Mouse (Mus musculus): ENCODE measurements at regions not wholly inside any gene's neighbourhood (a gene's known extent, or its start where the extent isn't known, plus 50 kb on each side); places are given as distances from the start of the nearest gene placed in this dataset.

DNA sequence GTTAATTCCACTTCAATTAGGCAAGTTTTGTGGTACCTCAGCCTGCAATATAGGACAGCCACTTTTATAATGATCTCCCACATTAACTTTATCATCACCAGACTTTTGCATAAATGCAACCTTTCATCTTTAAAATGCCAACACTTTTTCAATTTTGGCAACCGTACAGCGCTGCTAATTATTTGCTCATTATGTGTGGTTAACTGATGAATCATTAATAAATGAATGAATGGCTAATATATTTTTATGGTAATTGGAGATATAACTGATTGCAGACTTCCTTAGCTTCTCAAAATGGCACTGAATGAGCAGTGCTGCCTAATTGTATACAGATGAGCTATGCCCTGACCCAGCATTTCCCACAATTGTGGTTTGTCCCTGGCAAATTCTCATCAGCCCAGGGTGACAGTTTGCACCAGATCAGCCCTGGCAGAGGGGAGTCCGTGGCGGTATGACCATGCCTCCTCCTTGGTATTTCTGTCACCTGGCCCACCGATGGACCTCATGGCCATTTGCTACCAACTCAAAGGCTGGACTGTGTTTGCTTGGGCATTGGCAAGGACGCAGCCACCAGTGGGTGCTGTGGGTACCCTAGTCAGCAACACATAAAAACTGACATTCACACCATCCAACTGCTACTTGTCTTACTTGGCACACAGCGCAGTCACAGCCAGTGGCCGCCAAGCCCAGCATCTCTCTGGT, 173.7 kb upstream of the Lmo4 start:
- DNase-seq (ENCODE audit: low spot score) = no peak
- intact Hi-C loops (cut with DNase I) = no loop called here

DNA sequence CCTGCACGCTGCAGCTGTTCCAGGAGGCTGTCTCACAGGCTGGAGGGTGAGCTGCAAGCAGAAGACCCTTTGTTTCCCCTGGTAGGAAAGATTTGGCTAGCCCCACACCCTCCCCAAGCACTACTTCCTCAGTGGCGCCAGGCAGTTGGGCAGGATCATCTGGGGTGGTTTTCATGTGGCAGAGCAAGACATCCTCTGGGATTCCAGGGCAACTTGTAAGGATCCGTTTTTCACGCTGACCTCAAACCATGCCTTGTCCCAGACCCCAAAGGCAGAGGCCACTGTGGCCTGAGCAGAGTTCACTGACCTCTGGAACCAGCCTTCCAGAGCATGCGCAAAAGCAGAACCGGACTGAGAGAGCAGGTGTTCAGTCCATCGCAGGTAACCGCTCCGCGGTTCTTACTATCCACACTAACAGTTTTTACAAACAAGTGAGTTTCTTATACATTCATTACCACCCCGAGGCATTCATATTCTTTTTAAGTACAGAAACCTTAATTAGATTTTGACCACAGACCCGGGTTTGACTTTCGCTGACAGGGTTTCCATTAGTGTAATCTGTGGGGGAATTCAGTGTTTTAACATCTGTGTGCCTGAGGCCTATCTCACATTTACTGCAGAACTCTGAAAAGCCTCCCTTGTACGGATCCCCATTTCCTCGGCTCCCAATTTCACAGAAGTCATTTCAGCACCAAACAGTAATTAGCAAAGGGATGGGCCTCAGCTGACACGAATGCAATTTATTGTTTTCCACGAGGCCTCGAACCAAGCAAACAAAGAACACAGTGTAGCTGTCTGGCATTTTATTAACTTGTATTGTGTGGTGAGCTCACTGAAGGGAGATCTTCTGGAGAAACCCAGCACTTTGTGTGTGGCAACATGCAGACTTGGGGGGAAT, 172.9 kb upstream of the Lmo4 start:
- DNase-seq (ENCODE audit: low spot score) = no peak
- intact Hi-C loops (cut with DNase I) = no loop called here

DNA sequence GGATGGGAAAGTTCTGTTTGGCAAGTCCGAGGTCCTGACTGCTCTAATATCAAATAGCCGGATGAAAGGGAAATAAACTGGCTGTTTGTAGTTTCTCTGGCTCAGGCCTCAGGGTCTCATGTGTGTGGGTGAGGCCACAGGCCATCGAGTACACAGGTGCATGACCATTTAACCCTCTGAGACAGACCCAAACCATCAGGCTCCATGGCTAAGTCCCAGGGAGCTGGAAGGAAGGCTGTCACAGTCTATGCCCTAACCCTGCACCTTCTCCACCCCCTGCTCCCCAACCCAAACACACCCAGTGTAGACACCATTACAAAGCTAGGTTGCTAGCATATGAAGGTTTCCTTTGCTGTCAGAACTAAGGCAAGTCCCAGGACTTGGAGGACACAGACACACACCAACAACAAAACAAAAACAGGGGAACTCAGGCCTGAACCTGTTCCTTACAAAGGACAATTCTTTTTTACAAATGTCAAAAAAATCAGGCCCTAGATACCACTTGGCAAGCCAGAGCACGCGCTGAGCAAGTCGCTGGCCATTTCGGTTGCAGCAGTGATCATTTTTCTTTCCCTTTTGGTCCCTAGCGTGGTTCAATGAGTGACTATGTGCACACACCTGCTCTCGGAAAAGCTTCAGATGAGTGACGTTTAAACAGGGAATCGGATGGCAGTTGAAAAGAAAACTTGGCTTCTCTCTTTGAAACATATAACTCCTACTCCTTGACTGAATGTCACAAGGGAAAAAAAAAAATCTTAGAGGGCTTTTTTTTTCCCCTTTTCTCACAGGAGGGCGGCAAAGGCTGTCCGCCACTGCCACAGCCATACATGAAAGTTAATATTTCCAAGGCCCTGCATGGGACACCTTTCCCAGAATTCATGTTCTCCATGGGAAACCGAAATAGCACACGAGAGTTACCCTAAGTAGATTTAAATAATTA, 171.7 kb upstream of the Lmo4 start:
- intact Hi-C loops (cut with DNase I) = no loop called here
- DNase-seq (ENCODE audit: low spot score) = no peak

DNA sequence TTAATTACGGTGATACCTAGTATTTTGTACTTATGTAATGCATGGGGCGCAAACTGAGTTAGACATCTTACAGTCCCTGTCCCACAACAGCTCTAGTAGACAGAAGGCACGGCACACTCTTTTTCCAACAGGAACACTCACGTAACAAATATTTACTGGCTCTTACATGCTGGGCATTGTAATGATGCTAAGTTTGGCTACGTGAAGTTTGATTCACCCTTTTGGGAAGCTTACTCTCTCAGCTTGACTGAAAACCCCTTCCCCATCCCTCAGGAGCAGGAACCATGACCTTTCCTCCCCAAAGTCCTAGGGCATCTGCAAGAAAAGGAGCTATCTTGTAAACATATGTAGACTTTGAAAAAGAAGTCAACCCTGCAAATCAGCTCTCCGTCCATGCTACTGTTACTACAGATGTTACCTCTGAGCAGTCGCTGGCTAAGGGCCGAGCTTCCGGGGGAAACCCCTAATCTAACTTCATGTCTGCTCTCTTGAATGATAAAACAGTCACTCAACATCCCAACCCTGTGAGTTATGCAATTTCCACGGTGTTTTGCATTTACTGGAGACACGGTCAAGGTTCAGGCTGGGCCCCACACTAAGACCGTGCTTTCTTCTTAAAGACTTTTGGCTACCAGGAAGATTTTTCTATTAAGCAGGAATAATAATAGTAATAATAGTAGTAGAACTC, 170.8 kb upstream of the Lmo4 start:
- intact Hi-C loops (cut with DNase I) = no loop called here
- no peak for DNase-seq (ENCODE audit: low spot score)

DNA sequence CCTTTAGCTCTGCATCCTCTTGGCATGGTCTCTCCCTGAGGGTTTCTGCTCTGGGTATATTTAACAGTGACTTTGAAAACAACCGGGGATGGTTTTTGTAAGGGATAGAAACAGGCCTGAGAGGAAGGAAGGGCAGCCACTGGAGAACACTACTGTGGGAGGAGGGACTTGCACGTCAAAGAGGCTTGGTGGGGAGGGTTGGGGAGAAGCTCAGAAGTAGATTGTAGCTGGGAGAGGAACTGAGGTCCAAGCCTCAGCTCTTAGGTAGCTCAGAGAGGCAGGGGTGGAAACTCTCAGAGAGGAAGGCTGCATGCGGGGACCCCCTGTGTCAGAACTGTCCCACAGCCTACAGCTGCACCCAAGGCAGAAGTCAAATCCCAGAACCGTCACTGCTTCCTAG, 163.3 kb upstream of the Lmo4 start:
- no peak for DNase-seq (ENCODE audit: low spot score)
- intact Hi-C loops (cut with DNase I) = no loop called here

DNA sequence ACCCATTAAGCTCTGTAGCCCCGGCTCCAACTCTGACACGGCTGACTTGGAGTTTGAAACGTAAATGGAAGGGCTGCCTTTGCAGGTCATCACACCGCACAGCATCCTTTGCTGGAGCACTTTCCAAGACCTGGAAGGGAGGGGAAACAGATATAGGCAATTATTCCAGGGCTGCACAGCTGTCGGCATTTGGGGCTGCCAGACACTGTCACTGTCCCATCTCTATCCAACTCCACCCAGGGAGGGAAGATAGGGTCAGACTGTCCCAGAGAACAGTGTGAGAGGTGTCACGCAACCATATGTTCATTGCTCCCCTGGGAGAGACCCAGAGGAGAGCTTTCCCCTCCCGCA, 162.7 kb upstream of the Lmo4 start:
- intact Hi-C loops (cut with DNase I) = no loop called here

DNA sequence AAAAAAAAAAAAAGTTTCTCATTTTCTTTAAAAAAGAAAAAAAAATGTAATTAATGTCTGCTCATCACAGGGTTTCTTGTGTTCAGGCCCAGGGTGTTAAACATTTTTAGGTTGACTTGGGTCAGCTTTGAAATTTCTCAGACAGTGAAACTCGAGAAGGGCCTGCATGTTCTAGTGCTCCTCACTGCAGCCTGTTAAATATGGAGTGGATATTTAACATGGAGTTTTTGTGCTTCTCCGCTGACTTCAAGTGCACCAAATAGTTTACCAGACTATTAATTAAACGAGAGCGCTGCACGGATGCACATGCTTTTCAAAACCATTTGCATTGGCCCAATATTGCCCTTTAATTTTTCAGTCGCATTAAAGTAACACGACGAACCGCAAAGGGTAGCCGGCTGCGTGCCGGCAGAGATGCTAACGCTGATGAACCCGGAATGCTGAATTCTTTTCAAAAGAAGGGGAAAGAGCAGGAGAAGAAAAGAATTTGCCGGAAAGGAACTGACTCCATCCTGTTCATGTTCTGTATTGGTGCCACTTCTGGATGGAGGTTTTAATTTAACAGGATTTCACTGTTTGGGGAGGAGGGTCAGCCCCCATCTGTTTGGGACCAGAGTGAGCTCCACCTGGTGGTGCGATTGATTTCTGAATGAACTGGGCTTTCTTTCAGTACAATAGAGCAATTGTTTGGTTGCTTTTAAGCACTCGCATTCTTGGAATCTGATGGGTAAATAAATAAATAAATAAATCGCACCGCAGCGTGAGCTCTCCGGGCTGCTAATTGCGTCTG, 162.2 kb upstream of the Lmo4 start:
- intact Hi-C loops (cut with DNase I) = no loop called here

More for the DNA sequence above, 162.7 kb upstream of the Lmo4 start:
- DNase-seq (ENCODE audit: low spot score) = no peak

DNA sequence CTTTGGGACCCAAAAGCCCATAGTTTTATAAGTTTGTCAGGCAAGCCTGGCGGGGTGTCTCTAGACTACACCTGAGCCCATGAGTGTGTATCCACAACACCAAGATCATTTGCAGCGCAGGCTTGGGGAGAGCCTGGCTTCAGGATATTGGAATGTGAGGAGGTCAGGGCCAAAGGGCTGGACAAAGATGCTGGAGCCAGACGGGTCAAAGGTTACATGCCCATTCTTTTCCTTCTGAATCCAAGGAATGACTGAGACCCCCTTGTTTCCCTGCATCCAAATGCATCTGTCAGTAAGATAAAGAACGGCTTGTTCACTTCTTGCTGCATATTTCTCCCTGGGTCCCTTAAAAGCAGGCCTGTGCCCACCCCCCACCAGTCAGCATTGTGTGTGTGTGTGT, 160.9 kb upstream of the Lmo4 start:
- DNase-seq (ENCODE audit: low spot score) = no peak
- intact Hi-C loops (cut with DNase I) = no loop called here

More for the DNA sequence above, 162.2 kb upstream of the Lmo4 start:
- DNase-seq (ENCODE audit: low spot score) = no peak

DNA sequence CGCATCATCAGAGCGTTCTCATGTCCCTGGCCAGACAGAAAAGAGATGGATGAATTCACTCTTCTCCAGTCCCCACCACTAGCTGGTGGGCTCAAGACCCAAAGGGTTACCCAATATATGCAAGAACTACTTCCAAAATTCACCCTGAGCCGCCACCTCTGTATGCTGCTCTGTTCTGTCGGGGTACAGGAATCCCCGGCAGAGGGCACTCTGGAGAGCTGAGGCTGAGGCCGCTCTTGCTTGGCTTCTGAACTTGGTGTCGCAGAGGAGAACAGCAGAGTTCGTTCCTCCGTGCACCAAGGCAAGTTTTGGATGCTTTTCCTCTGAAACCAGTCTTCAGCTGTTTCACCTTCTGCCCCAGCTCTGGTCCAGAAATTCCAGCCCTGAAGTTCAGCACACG, 157.5 kb upstream of the Lmo4 start:
- intact Hi-C loops (cut with DNase I) = loop anchor here (1.0 kb wide), 1 partner anchor 19 kb away; no protein-coding TSS in a partner anchor
- DNase-seq (ENCODE audit: low spot score) = no peak

DNA sequence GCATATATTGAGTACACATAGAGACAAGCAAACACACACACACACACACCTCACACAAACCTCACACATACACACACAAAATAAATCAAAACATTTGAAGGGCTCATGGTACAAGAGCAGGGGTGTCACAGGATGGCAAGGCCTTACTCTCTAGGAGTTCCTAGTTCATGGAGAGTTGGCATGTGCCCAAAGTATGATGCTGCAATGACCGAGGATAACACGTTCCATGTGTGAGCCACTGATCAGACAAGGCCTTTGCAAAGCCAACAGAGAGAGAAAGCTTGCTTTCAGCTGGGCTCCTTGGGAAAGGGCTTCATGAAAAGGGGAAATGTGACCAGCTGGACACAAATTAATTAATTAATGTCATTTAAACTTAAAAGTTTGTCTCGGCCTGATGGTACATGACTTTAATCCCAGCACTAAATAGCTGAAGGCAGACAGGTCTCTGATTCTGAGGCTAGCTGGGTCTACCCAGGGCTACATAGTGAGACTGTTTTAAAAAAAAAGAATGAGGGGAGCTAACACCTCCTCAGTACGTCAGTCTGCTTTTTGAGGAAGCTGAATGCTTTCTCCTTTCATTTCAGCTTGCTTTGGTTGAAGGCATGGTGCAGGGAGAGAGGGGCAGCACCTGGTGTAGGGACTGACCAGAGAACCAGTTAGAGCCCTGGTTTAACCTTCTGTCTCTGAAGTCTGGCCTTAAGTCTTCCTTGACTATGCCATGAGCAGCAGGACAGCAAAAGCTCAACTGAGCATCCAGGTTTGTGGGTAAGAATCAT, 156.4 kb upstream of the Lmo4 start:
- no peak for DNase-seq (ENCODE audit: low spot score)
- intact Hi-C loops (cut with DNase I) = no loop called here

DNA sequence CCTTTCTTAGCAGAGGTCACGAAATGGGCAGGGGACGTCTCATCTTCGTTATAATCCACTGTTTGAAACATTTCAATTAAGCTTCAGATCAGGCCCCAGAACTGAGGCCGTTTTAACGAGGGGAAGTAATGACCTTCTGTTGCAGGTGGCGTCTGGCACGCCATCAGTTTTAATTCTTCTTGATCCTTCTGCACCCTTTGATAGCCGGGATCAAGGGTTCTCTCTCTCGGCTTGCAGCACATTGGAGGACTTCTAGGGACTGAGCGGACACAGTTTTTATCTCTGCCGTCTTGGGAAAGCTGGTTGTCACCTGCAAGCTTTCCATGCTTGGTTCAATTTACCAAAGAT, 151.9 kb upstream of the Lmo4 start:
- intact Hi-C loops (cut with DNase I) = no loop called here

DNA sequence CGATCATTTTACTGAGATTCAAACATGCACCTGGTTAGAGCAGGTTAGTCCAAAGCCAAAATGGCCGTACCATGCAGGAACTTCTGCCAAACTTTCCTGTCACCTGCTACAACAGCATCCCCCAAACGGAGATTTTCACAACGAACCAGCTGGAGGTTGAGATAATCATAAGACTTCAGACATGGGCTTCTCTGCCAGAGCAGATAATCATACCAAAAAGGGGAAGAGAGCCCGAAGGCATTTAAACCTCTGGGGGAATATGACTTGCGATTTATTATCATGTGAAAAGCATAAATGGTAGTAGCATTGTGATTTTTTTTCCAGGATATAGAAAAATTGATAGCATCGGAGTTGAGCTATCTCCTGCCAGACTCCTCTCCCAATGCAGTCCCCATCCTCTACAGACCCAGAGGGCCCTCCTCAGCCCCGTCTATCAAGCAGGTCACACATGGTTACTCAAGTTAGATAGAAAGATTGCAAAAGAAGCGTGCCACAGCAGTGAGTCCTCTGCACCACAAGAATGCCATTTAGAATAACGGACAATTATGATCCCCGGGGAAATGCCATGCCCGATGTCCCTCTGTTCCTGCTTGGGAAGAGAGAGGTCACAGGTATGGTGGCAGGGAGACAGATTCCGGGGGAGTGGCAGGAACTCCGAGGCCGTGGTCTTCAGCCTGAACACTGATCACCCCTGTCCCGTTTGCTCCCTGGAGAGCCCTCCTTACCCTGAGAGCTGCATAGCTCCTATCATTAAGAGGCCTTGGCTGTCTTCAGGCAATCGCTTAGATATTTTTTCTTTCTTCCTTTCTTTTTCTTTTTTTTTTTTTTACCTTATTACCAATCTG, 151.3 kb upstream of the Lmo4 start:
- intact Hi-C loops (cut with DNase I) = no loop called here
- no peak for DNase-seq (ENCODE audit: low spot score)

More for the DNA sequence above, 151.9 kb upstream of the Lmo4 start:
- DNase-seq (ENCODE audit: low spot score) = no peak

DNA sequence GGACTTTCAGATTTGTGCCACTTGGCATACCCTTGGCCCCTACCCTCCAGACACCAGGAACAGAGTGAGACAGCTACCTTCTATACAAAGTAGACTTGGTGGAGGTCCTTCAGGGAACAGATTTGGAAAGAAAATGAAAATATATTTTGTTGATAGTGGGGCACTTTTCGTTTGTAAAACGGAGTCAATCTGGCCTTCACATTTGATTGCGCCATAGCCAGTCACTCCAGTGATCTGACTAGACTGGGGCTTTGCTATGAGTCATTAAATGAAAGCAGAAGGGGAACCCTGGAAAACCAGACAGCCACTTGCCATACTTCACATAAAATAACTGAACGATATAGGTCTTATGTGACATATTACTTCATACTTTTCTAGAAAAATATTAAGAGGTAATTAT, 147.5 kb upstream of the Lmo4 start:
- no peak for DNase-seq (ENCODE audit: low spot score)
- intact Hi-C loops (cut with DNase I) = no loop called here

DNA sequence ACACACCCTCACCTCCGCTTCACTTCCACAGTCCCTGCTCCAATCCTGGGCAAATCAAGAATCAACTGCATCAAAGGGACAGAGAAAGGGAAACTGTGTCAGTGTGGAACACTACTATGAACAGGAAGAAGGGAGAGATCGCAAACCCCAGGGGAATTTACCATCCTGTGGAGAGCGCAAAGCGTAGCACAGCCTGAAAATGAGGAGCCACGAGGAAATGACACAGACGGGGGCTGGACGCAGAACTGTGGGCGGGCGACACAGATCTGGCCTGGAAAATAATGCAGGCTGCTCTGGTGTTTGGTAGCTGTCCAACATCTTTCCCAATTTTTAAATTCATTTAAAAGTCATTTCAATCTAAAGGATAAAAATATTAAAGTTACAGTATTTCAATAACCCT, 143.4 kb upstream of the Lmo4 start:
- no peak for DNase-seq (ENCODE audit: low spot score)
- intact Hi-C loops (cut with DNase I) = loop anchor here (10.0 kb wide), 1 partner anchor 1984 kb away; no protein-coding TSS in a partner anchor

DNA sequence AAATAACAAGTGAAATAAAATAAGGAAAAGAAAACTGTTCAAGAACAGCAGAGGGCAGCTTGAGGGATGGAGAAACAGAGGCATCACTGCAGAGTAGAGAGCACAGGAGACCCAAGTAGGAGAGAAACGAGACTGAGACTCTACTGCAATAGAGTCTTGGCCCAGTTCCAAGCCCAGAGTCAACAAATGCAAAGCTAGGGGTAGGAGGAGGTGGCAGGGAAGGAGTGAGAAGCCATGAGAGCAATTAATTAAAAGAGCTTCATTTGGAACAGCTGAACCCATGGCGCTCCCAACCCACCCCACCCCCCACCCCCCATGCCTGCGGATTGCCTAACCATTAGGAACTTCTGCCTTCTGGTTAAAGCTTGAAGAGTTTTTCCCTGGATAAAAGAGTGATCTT, 130.2 kb upstream of the Lmo4 start:
- intact Hi-C loops (cut with DNase I) = no loop called here
- DNase-seq (ENCODE audit: low spot score) = no peak

DNA sequence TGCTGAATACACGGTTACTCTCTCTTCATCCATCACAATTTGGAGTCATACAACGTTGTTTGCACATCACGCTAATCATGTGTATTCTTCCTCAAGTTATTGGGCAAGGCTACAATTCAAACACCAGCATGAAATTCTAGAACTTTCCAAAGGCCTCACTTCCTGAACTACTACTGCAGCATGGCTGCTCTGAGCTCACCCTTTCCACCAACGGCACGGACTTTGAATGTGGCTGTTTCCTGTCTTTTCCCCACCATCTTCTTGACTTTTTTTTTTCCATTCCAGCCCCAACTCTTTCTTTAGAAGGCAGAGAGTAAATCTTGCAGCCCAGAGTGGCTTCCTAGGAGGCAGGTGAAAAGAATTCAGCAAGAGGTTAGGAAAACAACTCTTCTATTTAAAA, 129.2 kb upstream of the Lmo4 start:
- intact Hi-C loops (cut with DNase I) = no loop called here
- DNase-seq (ENCODE audit: low spot score) = no peak

DNA sequence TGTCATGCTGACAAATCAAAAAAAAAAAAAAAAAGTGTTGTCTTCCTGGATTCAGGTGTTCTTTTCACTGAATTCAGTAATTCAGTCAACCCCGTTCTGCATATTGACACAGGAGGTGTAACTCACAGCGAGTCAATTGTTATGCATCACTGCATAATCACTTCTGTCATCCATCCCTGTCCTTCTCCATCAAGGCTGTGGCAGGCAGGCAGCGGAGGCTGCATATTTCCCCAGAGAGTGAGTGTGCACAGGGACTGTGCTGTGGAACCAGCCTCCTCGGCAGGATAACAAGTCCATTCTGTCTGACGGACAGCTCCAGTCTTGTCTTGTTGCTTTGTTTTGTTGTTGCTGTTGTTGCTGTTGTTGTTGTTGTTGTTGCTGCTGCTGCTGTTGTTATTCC, 127.3 kb upstream of the Lmo4 start:
- intact Hi-C loops (cut with DNase I) = no loop called here
- DNase-seq (ENCODE audit: low spot score) = no peak

DNA sequence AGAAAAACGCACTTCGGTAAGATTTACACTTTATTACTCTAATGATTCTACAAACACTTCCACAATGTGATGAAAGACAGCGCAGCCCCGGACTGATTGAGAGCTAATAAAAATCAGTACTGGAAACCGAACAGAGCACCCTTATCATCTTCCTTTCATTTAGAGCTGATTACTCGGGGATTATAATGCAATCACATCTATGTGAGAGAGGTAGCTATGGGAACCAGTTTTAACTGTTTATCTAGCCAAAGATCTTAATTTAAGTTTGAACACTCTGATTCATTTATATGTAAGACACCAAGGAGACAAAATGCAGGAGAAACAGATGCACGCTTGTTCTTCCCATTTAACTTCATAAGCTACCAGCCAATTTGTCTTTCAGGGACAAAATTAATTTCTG, 124.1 kb upstream of the Lmo4 start:
- no peak for DNase-seq (ENCODE audit: low spot score)
- intact Hi-C loops (cut with DNase I) = no loop called here
